Mouse (Mus musculus) lung, embryonic 16.5 days (tissue): ENCODE data around the gene Ascc3. TPM values are rescaled to one million over a fixed set of nuclear protein-coding genes. Genes with fewer than 3 reads are reported as not detected.

Experiments
- ATAC-seq: fragments of 200-750 bp; cut with Nextera tagmentation; 2 replicates; pipeline ENCODE4 v1.8.0; 2017; ENCODE audit warnings: low read depth, mild to moderate bottlenecking, moderate library complexity
- H3K27ac ChIP-seq: fragments of 300-500 bp; sonication (generic); 2 replicates; pipeline ENCODE4 v1.5.1; 2014; ENCODE audit warnings: mild to moderate bottlenecking, control low read depth, low read length
- H3K27me3 ChIP-seq: fragments of 300-500 bp; sonication (generic); 2 replicates; pipeline ENCODE4 v1.6.1; 2014; ENCODE audit warnings: low read depth, low read length, mixed read lengths; ENCODE audit not compliant: control insufficient read depth, insufficient read depth
- H3K36me3 ChIP-seq: fragments of 300-500 bp; sonication (generic); 2 replicates; pipeline ENCODE4 v1.6.1; 2014; ENCODE audit warnings: low read length; ENCODE audit not compliant: control insufficient read depth, insufficient read depth
- H3K4me1 ChIP-seq: fragments of 300-500 bp; sonication (generic); replicated peaks from 2 replicates; pipeline ENCODE4 v1.6.1; 2014; ENCODE audit warnings: low read length, mixed read lengths; ENCODE audit not compliant: control insufficient read depth, insufficient read depth
- H3K4me2 ChIP-seq: fragments of 300-500 bp; sonication (generic); 2 replicates; pipeline ENCODE4 v1.6.1; 2014; ENCODE audit warnings: low read depth, low read length, control low read depth
- H3K4me3 ChIP-seq: fragments of 300-500 bp; sonication (generic); 2 replicates; pipeline ENCODE4 v1.5.1; 2014; ENCODE audit warnings: mild to moderate bottlenecking, low read length, control low read depth
- H3K9ac ChIP-seq: fragments of 300-500 bp; sonication (generic); 2 replicates; pipeline ENCODE4 v1.6.1; 2014; ENCODE audit warnings: low read length, control low read depth
- H3K9me3 ChIP-seq: fragments of 300-500 bp; sonication (generic); 2 replicates; pipeline ENCODE4 v1.6.1; 2016; ENCODE audit warnings: low read length; ENCODE audit not compliant: control insufficient read depth
- WGBS: fragments of 180-500 bp; shearing (Covaris S2); extraction: QIAGEN DNeasy Blood & Tissue Kit; methylation state at CpG from one replicate; pipeline ENCODE4 v1.1.7; 2014; 5-methylcytosine and 5-hydroxymethylcytosine counted together
- polyA plus RNA-seq: library from polyadenylated mRNA; unstranded; fragments of >200 nt; fragmentation: Nextera tagmentation; extraction: Ambion mirVana; gene quantifications from 2 replicates; pipeline ENCODE4 v1.2.1, GENCODE M21; 2015

Ascc3 gene
- polyA plus RNA-seq, 1 experiment from 2014 or later = 20.1 TPM

GRCm38 (mm10) chr10:50801594-50801993, 209.1 kb downstream of the Ascc3 start:
- peak; percentile 78 for ATAC-seq
- 41% methylated on average over 2 of the region's 2 CpGs for WGBS
- no peaks in the 10 kb centered on the region for H3K36me3 ChIP-seq
- H3K9ac ChIP-seq = no peak overlapping the region
- no peaks in the 10 kb centered on the region for H3K27me3 ChIP-seq
- H3K27ac ChIP-seq = no peak overlapping the region
- H3K4me1 ChIP-seq = no peaks in the 10 kb centered on the region
- H3K4me3 ChIP-seq = no peak overlapping the region
- H3K4me2 ChIP-seq = no peak overlapping the region
- no peaks in the 10 kb centered on the region for H3K9me3 ChIP-seq

- WGBS = 56% methylated on average over 2 of the region's 2 CpGs
- no peaks in the 10 kb centered on the region for H3K36me3 ChIP-seq
- no peak overlapping the region for H3K27ac ChIP-seq
- no peaks in the 10 kb centered on the region for H3K27me3 ChIP-seq
- H3K9me3 ChIP-seq = no peaks in the 10 kb centered on the region
- no peak for ATAC-seq
- no peak overlapping the region for H3K4me2 ChIP-seq
- H3K4me1 ChIP-seq = no peaks in the 10 kb centered on the region
- H3K4me3 ChIP-seq = no peak overlapping the region
- H3K9ac ChIP-seq = no peak overlapping the region
Measured at GRCm38 (mm10) chr10:50802380-50802779, 209.9 kb downstream of the Ascc3 start.

GRCm38 (mm10) chr10:50806166-50806565, 213.7 kb downstream of the Ascc3 start:
- 0 out of 2 replicates have a peak, but pooled peaks have one; percentile 56 for ATAC-seq
- H3K4me1 ChIP-seq = no peaks in the 10 kb centered on the region
- no peak overlapping the region for H3K9ac ChIP-seq
- H3K9me3 ChIP-seq = no peaks in the 10 kb centered on the region
- no peak overlapping the region for H3K27ac ChIP-seq
- H3K27me3 ChIP-seq = no peaks in the 10 kb centered on the region
- H3K36me3 ChIP-seq = no peaks in the 10 kb centered on the region
- H3K4me3 ChIP-seq = no peak overlapping the region
- H3K4me2 ChIP-seq = no peak overlapping the region
- 63% methylated on average over 2 of the region's 2 CpGs for WGBS

- no peaks in the 10 kb centered on the region for H3K9me3 ChIP-seq
- peaks cover 6% of the 10 kb centered on the region for H3K36me3 ChIP-seq
- H3K4me2 ChIP-seq = no peak overlapping the region
- no peak for ATAC-seq
- H3K4me3 ChIP-seq = no peak overlapping the region
- no peak overlapping the region for H3K9ac ChIP-seq
- no peaks in the 10 kb centered on the region for H3K27me3 ChIP-seq
- H3K27ac ChIP-seq = no peak overlapping the region
- WGBS = 81% methylated on average over 1 of the region's 1 CpGs
- H3K4me1 ChIP-seq = no peaks in the 10 kb centered on the region
Measured at GRCm38 (mm10) chr10:50822363-50822762, 229.9 kb downstream of the Ascc3 start.

- Histone ChIP-seq H3K27ac (no peak overlapping the region), H3K27me3 (no peaks in the 10 kb centered on the region), H3K4me2 (no peak overlapping the region), H3K4me1 (no peaks in the 10 kb centered on the region), H3K36me3 (peaks cover 6% of the 10 kb centered on the region), H3K9me3 (no peaks in the 10 kb centered on the region), H3K9ac (no peak overlapping the region), H3K4me3 (no peak overlapping the region)
- ATAC-seq = no peak
Measured at GRCm38 (mm10) chr10:50826829-50827228, 234.4 kb downstream of the Ascc3 start.

GRCm38 (mm10) chr10:50834533-50834932, 242.1 kb downstream of the Ascc3 start:
- WGBS = 75% methylated on average over 2 of the region's 2 CpGs
- no peak overlapping the region for H3K4me2 ChIP-seq
- no peaks in the 10 kb centered on the region for H3K4me1 ChIP-seq
- H3K9me3 ChIP-seq = no peaks in the 10 kb centered on the region
- ATAC-seq = no peak
- H3K27me3 ChIP-seq = no peaks in the 10 kb centered on the region
- no peak overlapping the region for H3K27ac ChIP-seq
- H3K9ac ChIP-seq = no peak overlapping the region
- H3K4me3 ChIP-seq = no peak overlapping the region
- H3K36me3 ChIP-seq = no peaks in the 10 kb centered on the region

- no peaks in the 10 kb centered on the region for H3K4me1 ChIP-seq
- H3K4me2 ChIP-seq = no peak overlapping the region
- H3K36me3 ChIP-seq = no peaks in the 10 kb centered on the region
- H3K4me3 ChIP-seq = no peak overlapping the region
- H3K9ac ChIP-seq = no peak overlapping the region
- 89% methylated on average over 3 of the region's 3 CpGs for WGBS
- H3K27ac ChIP-seq = no peak overlapping the region
- no peaks in the 10 kb centered on the region for H3K27me3 ChIP-seq
- no peak for ATAC-seq
- no peaks in the 10 kb centered on the region for H3K9me3 ChIP-seq
Measured at GRCm38 (mm10) chr10:50843363-50843762, 250.9 kb downstream of the Ascc3 start.

GRCm38 (mm10) chr10:50868202-50868601, 275.7 kb downstream of the Ascc3 start:
- no peak for ATAC-seq

GRCm38 (mm10) chr10:50876952-50877351, 284.5 kb downstream of the Ascc3 start:
- no peak overlapping the region for H3K4me3 ChIP-seq
- H3K4me2 ChIP-seq = no peak overlapping the region
- no peaks in the 10 kb centered on the region for H3K36me3 ChIP-seq
- no peak overlapping the region for H3K27ac ChIP-seq
- H3K27me3 ChIP-seq = no peaks in the 10 kb centered on the region
- no peaks in the 10 kb centered on the region for H3K4me1 ChIP-seq
- no peak for ATAC-seq
- 76% methylated on average over 5 of the region's 5 CpGs for WGBS
- no peaks in the 10 kb centered on the region for H3K9me3 ChIP-seq
- H3K9ac ChIP-seq = no peak overlapping the region

More at GRCm38 (mm10) chr10:50868202-50868601, 275.7 kb downstream of the Ascc3 start:
- WGBS = 68% methylated on average over 4 of the region's 4 CpGs
- Histone ChIP-seq H3K27me3 (no peaks in the 10 kb centered on the region), H3K4me3 (no peak overlapping the region), H3K36me3 (no peaks in the 10 kb centered on the region), H3K27ac (no peak overlapping the region), H3K4me1 (no peaks in the 10 kb centered on the region), H3K9me3 (no peaks in the 10 kb centered on the region), H3K9ac (no peak overlapping the region), H3K4me2 (no peak overlapping the region)

GRCm38 (mm10) chr10:50881476-50882069, 289.1 kb downstream of the Ascc3 start:
- ATAC-seq = no peak
- WGBS = 19% methylated on average over 2 of the region's 2 CpGs
- H3K4me1 ChIP-seq = no peaks in the 10 kb centered on the region

More at GRCm38 (mm10) chr10:50881476-50882069, 289.1 kb downstream of the Ascc3 start:
- H3K36me3 ChIP-seq = no peaks in the 10 kb centered on the region
- no peak overlapping the region for H3K9ac ChIP-seq
- no peaks in the 10 kb centered on the region for H3K27me3 ChIP-seq
- H3K27ac ChIP-seq = no peak overlapping the region
- no peak overlapping the region for H3K4me3 ChIP-seq
- no peaks in the 10 kb centered on the region for H3K9me3 ChIP-seq
- H3K4me2 ChIP-seq = no peak overlapping the region
